Mouse (Mus musculus): ENCODE measurements at regions not wholly inside any gene's neighbourhood (a gene's known extent, or its start where the extent isn't known, plus 50 kb on each side); places are given as distances from the start of the nearest gene placed in this dataset.

- no peaks in the 10 kb centered on the region for H3K27me3 ChIP-seq (ENCODE audit: control insufficient read depth, insufficient read depth, low read length, poor library complexity, severe bottlenecking)
Measured at GRCm38 (mm10) chr2:137821344-137821916, 434.9 kb upstream of the Btbd3 start.

GRCm38 (mm10) chr2:137814945-137815344, 441.4 kb upstream of the Btbd3 start:
- Histone ChIP-seq H3K36me3 (ENCODE audit: control insufficient read depth, insufficient read depth, low read length, poor library complexity, severe bottlenecking) (no peaks in the 10 kb centered on the region), H3K27me3 (ENCODE audit: control insufficient read depth, insufficient read depth, low read length, poor library complexity, severe bottlenecking) (no peaks in the 10 kb centered on the region)
- no peak for DNase-seq (ENCODE audit: low read depth, low spot score)

More at GRCm38 (mm10) chr2:137821344-137821916, 434.9 kb upstream of the Btbd3 start:
- DNase-seq (ENCODE audit: low read depth, low spot score): no peak
- no peaks in the 10 kb centered on the region for H3K36me3 ChIP-seq (ENCODE audit: control insufficient read depth, insufficient read depth, low read length, poor library complexity, severe bottlenecking)

- Histone ChIP-seq H3K27me3 (ENCODE audit: control insufficient read depth, insufficient read depth, low read length, poor library complexity, severe bottlenecking) (no peaks in the 10 kb centered on the region), H3K36me3 (ENCODE audit: control insufficient read depth, insufficient read depth, low read length, poor library complexity, severe bottlenecking) (no peaks in the 10 kb centered on the region)
- DNase-seq (ENCODE audit: low read depth, low spot score): no peak
Measured at GRCm38 (mm10) chr2:137808401-137809230, 447.7 kb upstream of the Btbd3 start.

- no peaks in the 10 kb centered on the region for H3K27me3 ChIP-seq (ENCODE audit: control insufficient read depth, insufficient read depth, low read length, poor library complexity, severe bottlenecking)
- DNase-seq (ENCODE audit: low read depth, low spot score): no peak
- no peaks in the 10 kb centered on the region for H3K36me3 ChIP-seq (ENCODE audit: control insufficient read depth, insufficient read depth, low read length, poor library complexity, severe bottlenecking)
Measured at GRCm38 (mm10) chr2:137807594-137808295, 448.6 kb upstream of the Btbd3 start.

- DNase-seq (ENCODE audit: low read depth, low spot score): no peak
- H3K27me3 ChIP-seq (ENCODE audit: control insufficient read depth, insufficient read depth, low read length, poor library complexity, severe bottlenecking): no peaks in the 10 kb centered on the region
- H3K36me3 ChIP-seq (ENCODE audit: control insufficient read depth, insufficient read depth, low read length, poor library complexity, severe bottlenecking): no peaks in the 10 kb centered on the region
Measured at GRCm38 (mm10) chr2:137794841-137795240, 461.5 kb upstream of the Btbd3 start.

GRCm38 (mm10) chr2:137784091-137784490, 472.3 kb upstream of the Btbd3 start:
- no peaks in the 10 kb centered on the region for H3K36me3 ChIP-seq (ENCODE audit: control insufficient read depth, insufficient read depth, low read length, poor library complexity, severe bottlenecking)
- DNase-seq (ENCODE audit: low read depth, low spot score): no peak

GRCm38 (mm10) chr2:137777430-137777829, 478.9 kb upstream of the Btbd3 start:
- no peak for DNase-seq (ENCODE audit: low read depth, low spot score)

More at GRCm38 (mm10) chr2:137784091-137784490, 472.3 kb upstream of the Btbd3 start:
- H3K27me3 ChIP-seq (ENCODE audit: control insufficient read depth, insufficient read depth, low read length, poor library complexity, severe bottlenecking): no peaks in the 10 kb centered on the region

GRCm38 (mm10) chr2:137764785-137765184, 491.6 kb upstream of the Btbd3 start:
- no peak for DNase-seq (ENCODE audit: low read depth, low spot score)
- Histone ChIP-seq H3K36me3 (ENCODE audit: control insufficient read depth, insufficient read depth, low read length, poor library complexity, severe bottlenecking) (no peaks in the 10 kb centered on the region), H3K27me3 (ENCODE audit: control insufficient read depth, insufficient read depth, low read length, poor library complexity, severe bottlenecking) (no peaks in the 10 kb centered on the region)

More at GRCm38 (mm10) chr2:137777430-137777829, 478.9 kb upstream of the Btbd3 start:
- Histone ChIP-seq H3K27me3 (ENCODE audit: control insufficient read depth, insufficient read depth, low read length, poor library complexity, severe bottlenecking) (no peaks in the 10 kb centered on the region), H3K36me3 (ENCODE audit: control insufficient read depth, insufficient read depth, low read length, poor library complexity, severe bottlenecking) (no peaks in the 10 kb centered on the region)

- DNase-seq (ENCODE audit: low read depth, low spot score): no peak
- Histone ChIP-seq H3K27me3 (ENCODE audit: control insufficient read depth, insufficient read depth, low read length, poor library complexity, severe bottlenecking) (no peaks in the 10 kb centered on the region), H3K36me3 (ENCODE audit: control insufficient read depth, insufficient read depth, low read length, poor library complexity, severe bottlenecking) (no peaks in the 10 kb centered on the region)
Measured at GRCm38 (mm10) chr2:137759455-137759854, 496.9 kb upstream of the Btbd3 start.

GRCm38 (mm10) chr2:137758389-137758788, 498.0 kb upstream of the Btbd3 start:
- Histone ChIP-seq H3K27me3 (ENCODE audit: control insufficient read depth, insufficient read depth, low read length, poor library complexity, severe bottlenecking) (no peaks in the 10 kb centered on the region), H3K36me3 (ENCODE audit: control insufficient read depth, insufficient read depth, low read length, poor library complexity, severe bottlenecking) (no peaks in the 10 kb centered on the region)
- DNase-seq (ENCODE audit: low read depth, low spot score): no peak

GRCm38 (mm10) chr2:137757231-137758212, 498.8 kb upstream of the Btbd3 start:
- no peaks in the 10 kb centered on the region for H3K27me3 ChIP-seq (ENCODE audit: control insufficient read depth, insufficient read depth, low read length, poor library complexity, severe bottlenecking)
- DNase-seq (ENCODE audit: low read depth, low spot score): no peak
- H3K36me3 ChIP-seq (ENCODE audit: control insufficient read depth, insufficient read depth, low read length, poor library complexity, severe bottlenecking): no peaks in the 10 kb centered on the region

- Histone ChIP-seq H3K36me3 (ENCODE audit: control insufficient read depth, insufficient read depth, low read length, poor library complexity, severe bottlenecking) (no peaks in the 10 kb centered on the region), H3K27me3 (ENCODE audit: control insufficient read depth, insufficient read depth, low read length, poor library complexity, severe bottlenecking) (no peaks in the 10 kb centered on the region)
- DNase-seq (ENCODE audit: low read depth, low spot score): no peak
Measured at GRCm38 (mm10) chr2:137756220-137756619, 500.1 kb upstream of the Btbd3 start.

- DNase-seq (ENCODE audit: low read depth, low spot score): no peak
- no peaks in the 10 kb centered on the region for H3K36me3 ChIP-seq (ENCODE audit: control insufficient read depth, insufficient read depth, low read length, poor library complexity, severe bottlenecking)
- H3K27me3 ChIP-seq (ENCODE audit: control insufficient read depth, insufficient read depth, low read length, poor library complexity, severe bottlenecking): no peaks in the 10 kb centered on the region
Measured at GRCm38 (mm10) chr2:137754481-137754880, 501.9 kb upstream of the Btbd3 start.

GRCm38 (mm10) chr2:137732410-137732809, 524.0 kb upstream of the Btbd3 start:
- no peak for DNase-seq (ENCODE audit: low read depth, low spot score)
- H3K27me3 ChIP-seq (ENCODE audit: control insufficient read depth, insufficient read depth, low read length, poor library complexity, severe bottlenecking): no peaks in the 10 kb centered on the region

More at GRCm38 (mm10) chr2:137732410-137732809, 524.0 kb upstream of the Btbd3 start:
- H3K36me3 ChIP-seq (ENCODE audit: control insufficient read depth, insufficient read depth, low read length, poor library complexity, severe bottlenecking): no peaks in the 10 kb centered on the region
